Mouse (Mus musculus) forebrain, embryonic 13.5 days (tissue): ENCODE data around the gene Plac8. TPM values are rescaled to one million over a fixed set of nuclear protein-coding genes. Genes with fewer than 3 reads are reported as not detected.

Experiments used
- ATAC-seq: fragments of 200-750 bp; cut with Nextera tagmentation; 2 replicates; pipeline ENCODE4 v1.8.0; 2017
- H3K27ac ChIP-seq: fragments of 300-500 bp; sonication (generic); 2 replicates; pipeline ENCODE4 v1.5.1; 2015; ENCODE audit warnings: inconsistent platforms, mild to moderate bottlenecking, moderate library complexity
- H3K27me3 ChIP-seq: fragments of 300-500 bp; sonication (generic); 2 replicates; pipeline ENCODE4 v1.6.1; 2015; ENCODE audit warnings: mild to moderate bottlenecking, inconsistent platforms
- H3K36me3 ChIP-seq: fragments of 300-500 bp; sonication (generic); 2 replicates; pipeline ENCODE4 v1.6.1; 2015; ENCODE audit warnings: mild to moderate bottlenecking, inconsistent platforms; ENCODE audit not compliant: poor library complexity, severe bottlenecking
- H3K4me1 ChIP-seq: fragments of 300-500 bp; sonication (generic); 2 replicates; pipeline ENCODE4 v1.6.1; 2015; ENCODE audit warnings: inconsistent platforms
- H3K4me2 ChIP-seq: fragments of 300-500 bp; sonication (generic); 2 replicates; pipeline ENCODE4 v1.6.1; 2015; ENCODE audit warnings: inconsistent platforms, mild to moderate bottlenecking, moderate library complexity
- H3K4me3 ChIP-seq: fragments of 300-500 bp; sonication (generic); 2 replicates; pipeline ENCODE4 v1.5.1; 2015; ENCODE audit warnings: mild to moderate bottlenecking, inconsistent platforms
- H3K9ac ChIP-seq: fragments of 300-500 bp; sonication (generic); 2 replicates; pipeline ENCODE4 v1.6.1; 2015; ENCODE audit warnings: mild to moderate bottlenecking, inconsistent platforms
- H3K9me3 ChIP-seq: fragments of 300-500 bp; sonication (generic); replicated peaks from 2 replicates; pipeline ENCODE4 v1.6.1; 2016; ENCODE audit warnings: inconsistent platforms
- WGBS: fragments of 180-500 bp; shearing (Covaris S2); methylation state at CpG from one replicate; pipeline ENCODE4 v1.1.7; 2015; 5-methylcytosine and 5-hydroxymethylcytosine counted together
- polyA plus RNA-seq: library from polyadenylated mRNA; unstranded; fragments of >200 nt; fragmentation: Nextera tagmentation; extraction: Ambion mirVana; gene quantifications from 2 replicates; pipeline ENCODE4 v1.2.1, GENCODE M21; 2015

Gene Plac8
- polyA plus RNA-seq, 1 experiment from 2014 or later: 0.46 TPM

DNA sequence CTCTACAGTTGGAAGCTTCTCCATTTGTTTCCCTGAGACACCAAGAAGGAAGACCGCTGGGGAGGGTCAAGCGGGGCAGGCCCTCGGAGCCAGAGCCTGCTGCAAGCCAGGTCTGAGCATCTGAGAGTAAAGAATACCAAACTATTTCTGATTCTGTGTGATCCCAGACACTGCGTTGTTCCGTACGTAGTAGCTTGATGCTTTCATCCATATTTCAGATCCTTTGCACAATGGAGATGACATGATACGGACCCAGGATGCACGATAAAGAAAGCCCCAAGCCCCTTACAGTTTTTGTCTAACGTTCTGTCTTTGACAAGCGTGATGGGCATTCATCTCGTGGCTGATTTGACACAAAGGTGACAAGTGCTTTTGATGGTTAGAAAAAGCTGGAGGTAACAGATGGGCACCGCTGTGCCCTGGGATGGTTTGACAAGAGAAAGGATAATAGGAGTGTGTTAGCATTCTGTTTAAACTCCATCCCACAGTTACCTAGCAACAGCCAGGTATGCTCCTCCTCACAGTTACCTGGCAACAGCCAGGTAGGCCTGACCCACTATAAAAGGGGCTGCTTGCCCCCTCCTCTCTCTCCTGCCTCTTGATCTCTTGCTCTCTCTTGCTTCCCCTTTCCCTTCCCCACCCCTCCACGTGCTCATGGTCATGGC, 22.9 kb upstream of the Plac8 start:
- ATAC-seq: no peak
- no peak overlapping the region for H3K4me3 ChIP-seq

DNA sequence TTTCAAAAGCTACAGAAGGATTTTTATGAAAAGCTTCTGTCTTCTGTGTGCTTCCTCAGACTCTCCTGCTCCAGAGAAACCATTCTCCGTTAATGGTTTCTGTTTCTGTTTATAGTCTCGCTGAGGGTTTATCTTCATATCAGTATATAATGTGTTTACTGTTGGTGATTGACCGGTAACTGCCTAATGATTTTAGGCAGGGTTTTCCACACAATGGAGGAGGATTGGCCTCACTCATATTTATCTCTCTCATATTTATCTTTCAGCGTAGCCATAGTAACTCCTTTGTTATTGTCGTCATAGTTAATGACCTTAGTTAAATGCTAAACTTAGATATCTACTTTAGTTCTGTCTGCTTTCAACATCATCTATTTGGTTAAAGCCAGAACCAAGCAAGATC, 18.5 kb upstream of the Plac8 start:
- Histone ChIP-seq H3K4me1 (no peaks in the 10 kb centered on the region), H3K9ac (no peak overlapping the region), H3K4me3 (no peak overlapping the region), H3K36me3 (no peaks in the 10 kb centered on the region), H3K9me3 (peaks cover 6% of the 10 kb centered on the region), H3K4me2 (no peak overlapping the region), H3K27ac (no peak overlapping the region), H3K27me3 (no peaks in the 10 kb centered on the region)
- no peak for ATAC-seq
- WGBS: 95% methylated on average over 5 of the region's 5 CpGs

More for the DNA sequence above, 22.9 kb upstream of the Plac8 start:
- Histone ChIP-seq H3K4me2 (no peak overlapping the region), H3K4me1 (no peaks in the 10 kb centered on the region), H3K9me3 (peaks cover 6% of the 10 kb centered on the region), H3K27me3 (no peaks in the 10 kb centered on the region), H3K9ac (no peak overlapping the region), H3K36me3 (no peaks in the 10 kb centered on the region), H3K27ac (no peak overlapping the region)
- WGBS: 84% methylated on average over 13 of the region's 13 CpGs

DNA sequence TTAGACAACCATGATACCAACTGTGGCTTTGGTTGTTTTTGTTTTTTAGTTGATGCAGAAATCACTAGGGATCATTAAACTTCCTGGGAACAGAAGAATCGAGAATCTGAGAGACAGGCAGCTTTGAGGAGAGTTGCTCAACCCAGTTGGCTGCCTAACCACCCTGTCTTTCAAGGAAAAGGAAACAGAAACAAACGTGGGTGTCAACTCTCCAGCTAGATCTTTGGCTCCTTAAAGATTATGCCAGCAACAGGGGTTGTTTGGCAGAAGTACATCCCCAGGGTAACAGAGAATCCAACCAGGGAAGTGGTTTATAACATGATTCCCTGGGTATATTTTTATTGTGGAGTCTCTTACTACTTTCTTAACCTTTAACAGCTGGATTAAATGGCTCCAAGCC, 15.6 kb upstream of the Plac8 start:
- Histone ChIP-seq H3K4me2 (no peak overlapping the region), H3K9me3 (no peaks in the 10 kb centered on the region), H3K9ac (no peak overlapping the region), H3K27ac (no peak overlapping the region), H3K4me3 (no peak overlapping the region), H3K36me3 (no peaks in the 10 kb centered on the region), H3K4me1 (no peaks in the 10 kb centered on the region), H3K27me3 (no peaks in the 10 kb centered on the region)
- WGBS: 57% methylated on average over 2 of the region's 2 CpGs
- no peak for ATAC-seq

DNA sequence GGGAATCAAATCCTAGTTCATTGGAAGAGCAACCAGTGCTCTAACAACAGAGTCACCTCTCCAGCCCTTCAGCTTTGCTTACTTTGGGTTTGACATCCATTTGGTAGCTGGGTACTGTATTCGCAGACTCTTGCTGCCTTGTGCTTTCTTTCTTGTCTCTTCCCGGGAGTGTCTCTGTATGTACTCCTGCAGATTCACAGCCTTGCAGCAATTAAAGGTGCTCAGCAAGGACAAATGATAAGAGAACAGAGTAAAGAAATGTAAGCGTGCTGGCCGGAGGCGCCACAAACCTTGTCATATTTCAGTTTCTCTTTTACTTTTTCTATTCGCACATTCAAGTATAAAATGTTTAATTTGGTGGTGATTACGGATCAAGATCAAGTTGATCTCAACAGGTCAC, 15.1 kb upstream of the Plac8 start:
- WGBS: 91% methylated on average over 7 of the region's 7 CpGs
- Histone ChIP-seq H3K9me3 (no peaks in the 10 kb centered on the region), H3K9ac (no peak overlapping the region), H3K4me1 (no peaks in the 10 kb centered on the region), H3K4me2 (no peak overlapping the region), H3K4me3 (no peak overlapping the region), H3K27me3 (no peaks in the 10 kb centered on the region), H3K36me3 (no peaks in the 10 kb centered on the region), H3K27ac (no peak overlapping the region)
- ATAC-seq: no peak

DNA sequence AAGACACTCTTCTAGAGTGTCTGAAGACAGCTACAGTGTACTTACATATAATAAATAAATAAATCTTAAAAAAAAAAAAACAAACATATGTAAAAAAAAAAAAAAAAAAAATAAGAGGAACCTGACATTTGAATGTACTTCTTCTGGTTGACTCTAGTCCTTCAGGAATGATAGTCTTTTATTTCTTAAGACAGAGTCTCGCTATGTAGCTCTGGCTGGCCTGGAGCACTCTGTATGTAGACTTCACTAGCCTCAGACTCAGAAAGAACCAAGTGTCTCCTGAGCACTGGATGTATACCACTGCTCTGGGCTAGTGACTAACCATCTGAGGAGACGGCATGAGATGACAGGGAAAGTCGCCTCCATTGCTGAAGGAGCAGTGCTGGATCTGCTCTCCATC, 13.6 kb upstream of the Plac8 start:
- Histone ChIP-seq H3K36me3 (no peaks in the 10 kb centered on the region), H3K4me1 (no peaks in the 10 kb centered on the region), H3K4me2 (no peak overlapping the region), H3K27ac (no peak overlapping the region), H3K27me3 (no peaks in the 10 kb centered on the region), H3K9ac (no peak overlapping the region), H3K9me3 (no peaks in the 10 kb centered on the region), H3K4me3 (no peak overlapping the region)
- 87% methylated on average over 3 of the region's 3 CpGs for WGBS
- ATAC-seq: no peak

DNA sequence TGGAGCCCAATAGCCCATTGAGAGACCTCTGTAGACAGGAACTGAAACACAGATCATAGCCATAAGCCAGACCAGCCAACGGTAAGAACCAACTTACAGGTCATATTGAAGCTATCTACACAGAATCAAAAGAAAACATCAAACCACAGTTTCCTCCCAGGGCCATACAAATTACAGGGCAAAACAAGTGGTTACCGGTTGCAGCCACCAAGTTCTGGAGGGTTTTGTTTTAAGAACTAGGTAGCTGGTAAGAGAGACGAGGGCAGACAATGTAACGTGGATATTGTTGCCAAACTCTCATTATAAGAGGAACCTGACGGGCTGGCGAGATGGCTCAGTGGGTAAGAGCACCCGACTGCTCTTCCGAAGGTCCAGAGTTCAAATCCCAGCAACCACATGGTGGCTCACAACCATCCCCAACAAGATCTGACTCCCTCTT, 13.2 kb upstream of the Plac8 start:
- no peak for ATAC-seq
- Histone ChIP-seq H3K4me1 (no peaks in the 10 kb centered on the region), H3K4me3 (no peak overlapping the region), H3K27me3 (no peaks in the 10 kb centered on the region), H3K36me3 (no peaks in the 10 kb centered on the region), H3K27ac (no peak overlapping the region), H3K9ac (no peak overlapping the region), H3K9me3 (no peaks in the 10 kb centered on the region), H3K4me2 (no peak overlapping the region)
- WGBS: 94% methylated on average over 8 of the region's 8 CpGs

DNA sequence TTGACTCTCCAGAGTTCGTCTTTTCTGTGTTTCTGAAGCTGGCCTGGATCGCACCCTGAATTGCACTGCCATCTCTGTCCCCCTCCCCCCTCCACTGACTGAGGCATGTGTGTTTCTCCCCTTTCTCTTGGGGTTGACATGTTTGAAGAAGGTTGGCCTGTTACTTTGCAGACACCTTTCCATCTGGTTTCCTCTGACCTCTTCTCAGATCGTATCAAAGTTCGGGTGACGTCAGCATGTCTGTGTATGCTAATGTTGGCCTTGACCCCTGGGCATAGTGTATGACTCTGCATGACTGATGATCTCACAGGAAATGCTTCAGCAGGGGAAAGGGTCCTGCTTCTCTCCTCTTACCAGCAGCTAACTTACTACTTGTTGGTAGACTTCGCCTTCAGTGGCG, 11.0 kb upstream of the Plac8 start:
- no peaks in the 10 kb centered on the region for H3K9me3 ChIP-seq
- WGBS: 97% methylated on average over 7 of the region's 7 CpGs
- H3K4me3 ChIP-seq: no peak overlapping the region
- no peak overlapping the region for H3K27ac ChIP-seq
- no peak for ATAC-seq
- no peaks in the 10 kb centered on the region for H3K36me3 ChIP-seq
- no peak overlapping the region for H3K4me2 ChIP-seq
- H3K9ac ChIP-seq: no peak overlapping the region
- no peaks in the 10 kb centered on the region for H3K4me1 ChIP-seq
- H3K27me3 ChIP-seq: no peaks in the 10 kb centered on the region

DNA sequence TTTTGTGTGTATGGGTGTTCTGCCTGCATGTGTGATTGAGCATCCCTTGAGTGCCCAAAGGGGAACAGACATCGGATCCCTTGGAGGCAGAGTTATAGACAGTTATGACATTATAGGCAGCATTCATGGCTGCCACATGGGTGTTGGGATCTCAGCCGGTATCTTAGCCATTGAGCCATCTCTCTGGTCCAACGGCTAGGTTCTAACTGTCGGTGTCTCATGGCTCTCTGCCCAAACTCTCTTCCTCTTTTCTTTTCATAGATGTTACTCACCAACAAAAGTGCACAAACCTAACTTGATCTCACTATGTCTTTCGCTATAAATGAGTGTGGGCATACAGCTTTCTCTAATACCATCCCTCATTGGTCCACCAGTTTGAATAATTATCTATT, 10.4 kb upstream of the Plac8 start:
- Histone ChIP-seq H3K9ac (no peak overlapping the region), H3K4me2 (no peak overlapping the region), H3K9me3 (no peaks in the 10 kb centered on the region), H3K4me1 (no peaks in the 10 kb centered on the region), H3K36me3 (no peaks in the 10 kb centered on the region), H3K27me3 (no peaks in the 10 kb centered on the region), H3K27ac (no peak overlapping the region), H3K4me3 (no peak overlapping the region)
- 92% methylated on average over 5 of the region's 5 CpGs for WGBS
- ATAC-seq: no peak

DNA sequence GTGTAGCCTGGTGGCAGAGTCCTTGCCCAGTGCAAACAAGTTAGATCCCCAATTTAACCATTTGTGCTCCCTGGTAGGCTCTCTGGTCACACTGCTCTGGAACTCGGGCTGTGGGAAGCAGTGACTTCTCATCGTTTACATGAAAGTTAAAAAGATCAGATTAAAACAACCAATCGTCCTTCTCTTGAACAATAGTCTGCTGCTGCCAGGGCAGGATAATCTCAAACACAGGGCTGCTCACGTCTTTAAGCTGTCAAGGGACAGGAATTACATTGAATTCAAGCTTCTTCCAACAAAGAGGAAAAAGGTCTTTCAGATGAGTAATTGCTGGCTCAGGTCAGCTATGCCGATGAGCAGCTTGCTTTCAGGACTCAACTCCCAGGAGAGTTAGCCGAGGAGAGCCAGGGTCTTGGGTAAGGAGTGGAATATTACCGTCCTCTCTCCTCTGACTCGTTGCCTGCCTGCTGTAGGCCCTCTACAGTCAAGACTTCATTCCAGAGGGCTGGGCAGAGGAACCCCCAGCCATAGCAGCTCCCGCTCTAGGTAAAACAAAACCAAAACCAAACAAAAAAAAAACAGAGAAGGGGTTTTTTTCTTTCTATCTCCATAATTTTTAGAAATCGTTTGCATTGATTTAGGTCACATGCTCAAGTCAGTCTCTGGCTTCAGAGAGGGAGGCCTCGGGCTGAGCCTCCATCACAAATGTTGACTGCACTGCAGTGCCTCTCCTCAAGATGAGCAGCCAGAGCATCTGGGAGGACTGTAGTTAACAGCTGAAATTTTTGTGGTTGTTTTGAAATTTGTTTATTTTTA, 9.8 kb upstream of the Plac8 start:
- WGBS: 68% methylated on average over 11 of the region's 11 CpGs
- Histone ChIP-seq H3K36me3 (no peaks in the 10 kb centered on the region), H3K27me3 (no peaks in the 10 kb centered on the region), H3K9ac (no peak overlapping the region), H3K4me2 (no peak overlapping the region), H3K9me3 (no peaks in the 10 kb centered on the region), H3K27ac (no peak overlapping the region), H3K4me3 (no peak overlapping the region), H3K4me1 (no peaks in the 10 kb centered on the region)
- no peak for ATAC-seq

DNA sequence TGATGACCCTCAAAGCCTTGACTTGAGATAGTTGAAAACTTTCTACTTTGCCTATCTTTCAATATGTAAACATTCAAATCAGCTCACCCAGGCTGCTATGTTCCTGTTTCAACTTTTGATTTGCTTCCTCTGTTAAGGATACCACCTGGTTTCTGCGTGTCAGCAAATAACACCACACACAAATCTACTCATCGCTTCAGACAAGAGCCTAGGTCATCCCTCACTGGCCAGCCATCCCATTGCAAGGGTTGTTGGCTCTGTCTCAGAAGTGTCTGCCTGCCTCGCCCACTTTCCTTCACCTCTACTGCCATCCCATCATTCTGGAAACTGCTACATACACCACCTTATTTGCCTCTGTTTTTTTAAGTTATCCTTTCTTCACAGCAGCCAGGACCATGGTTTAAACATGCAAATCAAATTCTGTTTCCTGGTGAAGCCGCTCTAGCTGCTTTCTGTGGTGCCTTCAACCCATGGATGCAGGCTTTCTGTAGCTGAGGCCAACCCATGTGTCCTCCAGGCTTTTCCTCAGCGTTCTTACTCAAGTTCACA, 6.9 kb upstream of the Plac8 start:
- 86% methylated on average over 5 of the region's 5 CpGs for WGBS
- Histone ChIP-seq H3K4me2 (no peak overlapping the region), H3K27ac (no peak overlapping the region), H3K27me3 (no peaks in the 10 kb centered on the region), H3K9me3 (no peaks in the 10 kb centered on the region), H3K9ac (no peak overlapping the region), H3K36me3 (no peaks in the 10 kb centered on the region), H3K4me1 (no peaks in the 10 kb centered on the region), H3K4me3 (no peak overlapping the region)
- no peak for ATAC-seq

DNA sequence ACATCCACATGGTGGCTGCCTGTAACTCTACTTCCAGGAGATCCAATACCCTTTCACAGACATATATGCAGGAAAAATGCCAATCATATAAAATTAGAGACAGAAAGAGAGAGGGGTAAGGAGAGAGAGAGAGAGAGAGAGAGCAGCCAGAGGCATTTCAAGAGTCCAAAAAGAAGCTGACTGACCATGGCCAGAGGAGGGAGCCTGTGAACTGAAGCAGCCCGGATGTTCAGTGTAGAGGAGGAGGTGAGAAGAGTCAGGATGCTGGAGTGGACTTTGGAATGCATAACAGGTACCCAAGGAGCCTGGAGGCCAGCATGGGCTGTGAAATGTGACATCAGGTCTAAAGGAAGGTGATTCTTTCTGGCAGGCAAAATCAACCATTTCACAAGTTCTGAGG, 2.7 kb upstream of the Plac8 start:
- no peak overlapping the region for H3K4me3 ChIP-seq
- no peaks in the 10 kb centered on the region for H3K4me1 ChIP-seq
- no peak overlapping the region for H3K4me2 ChIP-seq
- H3K36me3 ChIP-seq: no peaks in the 10 kb centered on the region
- no peaks in the 10 kb centered on the region for H3K9me3 ChIP-seq
- no peak for ATAC-seq
- 50% methylated on average over 1 of the region's 1 CpGs for WGBS
- no peaks in the 10 kb centered on the region for H3K27me3 ChIP-seq
- no peak overlapping the region for H3K27ac ChIP-seq
- H3K9ac ChIP-seq: no peak overlapping the region

DNA sequence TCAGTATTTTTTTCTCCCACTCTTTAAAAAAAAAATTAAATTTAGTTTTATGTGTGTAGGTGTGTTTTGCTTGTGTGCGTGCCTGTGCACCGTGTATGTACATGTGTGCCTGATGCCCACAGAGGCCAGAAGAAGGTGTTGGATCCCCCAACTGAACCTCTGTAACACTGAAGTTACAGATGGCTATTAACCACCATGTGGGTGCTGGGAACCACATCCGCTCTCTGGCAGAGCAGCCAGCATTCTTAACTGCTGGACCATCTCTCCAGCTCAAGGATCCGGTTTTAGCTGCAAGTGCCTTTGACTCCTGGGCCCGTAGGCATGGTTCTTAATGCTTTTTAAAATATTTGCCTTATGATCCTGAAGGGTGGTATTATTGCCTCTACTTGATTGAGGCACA, 1.2 kb upstream of the Plac8 start:
- Histone ChIP-seq H3K9ac (no peak overlapping the region), H3K27me3 (no peaks in the 10 kb centered on the region), H3K27ac (no peak overlapping the region), H3K4me1 (no peaks in the 10 kb centered on the region), H3K9me3 (no peaks in the 10 kb centered on the region), H3K4me3 (no peak overlapping the region), H3K36me3 (no peaks in the 10 kb centered on the region), H3K4me2 (no peak overlapping the region)
- no peak for ATAC-seq
- WGBS: 97% methylated on average over 5 of the region's 5 CpGs
